Mouse (Mus musculus): ENCODE results near the gene Olfr1330.
"Not testable (repeated sequence)": the region's sequence is repeated elsewhere in the genome, so short reads cannot be mapped to it uniquely, and the experiment has no call there.

Olfr1330 gene

GRCm38 (mm10) chr4:118888297-118888696 is at the start of gene Olfr1330:
Gene Olfr1330 (plus strand): TSS chr4:118888597.
- no peak for ATAC-seq (ENCODE audit: insufficient number of reproducible peaks, low FRiP score, low TSS enrichment)

GRCm38 (mm10) chr4:118861791-118862190 is 26.6 kb upstream of the Olfr1330 start:
- no peak for ATAC-seq (ENCODE audit: insufficient number of reproducible peaks, low FRiP score, low TSS enrichment)

GRCm38 (mm10) chr4:118862704-118863103 is 25.7 kb upstream of the Olfr1330 start:
- ATAC-seq (ENCODE audit: insufficient number of reproducible peaks, low FRiP score, low TSS enrichment) = no peak

- no peak for ATAC-seq (ENCODE audit: insufficient number of reproducible peaks, low FRiP score, low TSS enrichment)
Observed at GRCm38 (mm10) chr4:118864349-118864748, 24.0 kb upstream of the Olfr1330 start, which contains the start of gene Olfr1331. Gene Olfr1331 (plus strand): TSS chr4:118864649.

- no peak for ATAC-seq (ENCODE audit: insufficient number of reproducible peaks, low FRiP score, low TSS enrichment)
Observed at GRCm38 (mm10) chr4:118867566-118867965, 20.8 kb upstream of the Olfr1330 start.

- no peak for ATAC-seq (ENCODE audit: insufficient number of reproducible peaks, low FRiP score, low TSS enrichment)
Observed at GRCm38 (mm10) chr4:118901981-118902380, 13.6 kb downstream of the Olfr1330 start.

GRCm38 (mm10) chr4:118917365-118917764 is 29.0 kb downstream of the Olfr1330 start, which contains the start of gene Olfr1329:
Gene Olfr1329 (minus strand): TSS chr4:118917465.
- ATAC-seq (ENCODE audit: insufficient number of reproducible peaks, low FRiP score, low TSS enrichment) = not testable (repeated sequence)

GRCm38 (mm10) chr4:118931326-118931725 is 42.9 kb downstream of the Olfr1330 start:
- ATAC-seq (ENCODE audit: insufficient number of reproducible peaks, low FRiP score, low TSS enrichment) = not testable (repeated sequence)

- no peak for ATAC-seq (ENCODE audit: insufficient number of reproducible peaks, low FRiP score, low TSS enrichment)
Observed at GRCm38 (mm10) chr4:118938512-118938911, 50.1 kb downstream of the Olfr1330 start, which contains the start of gene Olfr1328. Gene Olfr1328 (minus strand): TSS chr4:118938612.

All from cerebellum, adult (tissue).